Mouse (Mus musculus): ENCODE measurements at regions not wholly inside any gene's neighbourhood (a gene's known extent, or its start where the extent isn't known, plus 50 kb on each side); places are given as distances from the start of the nearest gene placed in this dataset.
"Not testable (repeated sequence)": the region's sequence is repeated elsewhere in the genome, so short reads cannot be mapped to it uniquely, and the experiment has no call there.

DNA sequence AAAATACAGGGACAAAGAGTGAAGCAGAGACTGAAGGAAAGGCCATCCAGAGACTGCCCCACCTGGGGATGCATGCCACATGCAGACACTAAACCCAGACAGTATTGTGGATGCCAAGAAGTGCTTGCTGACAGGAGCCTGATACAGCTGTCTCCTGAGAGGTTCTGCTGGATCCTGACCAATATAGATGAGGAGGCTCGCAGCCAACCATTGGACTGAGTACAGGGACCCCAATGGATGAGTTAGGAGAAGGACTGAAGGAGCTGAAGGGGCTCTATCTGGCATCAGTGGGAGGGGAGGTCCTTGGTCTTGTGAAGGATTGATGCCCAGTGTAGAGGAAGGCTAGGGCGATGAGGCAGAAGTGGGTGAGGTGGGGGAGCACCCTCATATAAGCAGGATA is 514.4 kb downstream of the Gja1 start:
- DNase-seq (ENCODE audit: low spot score in 2 of 2) = not testable (repeated sequence)

DNA sequence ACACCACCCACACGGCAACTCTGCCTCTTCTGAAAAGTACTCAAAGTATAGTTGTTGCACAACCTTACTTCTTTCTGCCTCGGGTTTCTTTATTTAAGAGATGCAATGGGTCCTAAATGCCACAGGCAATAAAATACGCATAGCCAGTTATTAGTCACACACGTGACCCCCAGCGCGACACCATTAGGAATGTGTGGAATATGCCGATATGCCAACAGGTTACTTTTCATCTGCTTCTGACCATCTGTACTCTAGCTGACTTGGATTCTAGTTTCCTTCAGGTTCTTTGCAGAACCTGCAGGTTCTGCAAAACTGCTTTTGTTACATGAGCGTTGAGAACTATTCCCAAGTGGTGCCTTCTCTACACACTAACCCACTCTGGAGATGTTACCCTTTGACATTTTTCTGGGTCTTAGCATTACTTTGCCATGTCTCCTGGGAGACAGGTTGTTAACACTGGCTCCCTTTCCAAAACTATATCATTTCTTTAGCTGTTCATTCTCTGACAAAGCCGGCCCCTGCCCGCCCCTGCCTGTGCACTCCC is 515.6 kb downstream of the Gja1 start:
- no peak for DNase-seq (ENCODE audit: low spot score in 2 of 2)

DNA sequence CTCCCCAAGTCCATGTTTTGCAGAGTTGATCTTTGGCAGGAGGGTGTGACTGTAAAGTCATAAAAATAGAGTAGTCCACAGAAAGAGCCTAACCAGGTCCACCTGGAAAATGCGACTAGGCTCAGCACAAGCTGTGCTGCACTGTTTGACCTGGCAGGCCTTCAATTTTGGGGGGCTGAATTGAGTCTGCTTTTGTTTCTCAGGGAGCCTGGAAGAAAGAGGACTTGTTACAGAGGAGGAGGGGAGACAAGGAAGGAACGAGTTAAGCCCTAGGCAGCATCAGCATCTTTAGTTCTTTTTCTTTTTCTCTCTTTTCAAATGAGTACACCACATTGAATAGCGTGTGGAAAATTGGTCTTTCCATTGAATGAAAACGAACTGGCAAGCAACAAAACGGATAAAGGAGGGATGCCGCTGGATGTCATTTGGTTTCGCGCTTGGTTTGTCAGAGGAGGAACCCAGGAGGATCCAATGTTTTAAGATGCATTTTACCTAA is 516.1 kb downstream of the Gja1 start:
- DNase-seq (ENCODE audit: low spot score in 2 of 2) = no peak

DNA sequence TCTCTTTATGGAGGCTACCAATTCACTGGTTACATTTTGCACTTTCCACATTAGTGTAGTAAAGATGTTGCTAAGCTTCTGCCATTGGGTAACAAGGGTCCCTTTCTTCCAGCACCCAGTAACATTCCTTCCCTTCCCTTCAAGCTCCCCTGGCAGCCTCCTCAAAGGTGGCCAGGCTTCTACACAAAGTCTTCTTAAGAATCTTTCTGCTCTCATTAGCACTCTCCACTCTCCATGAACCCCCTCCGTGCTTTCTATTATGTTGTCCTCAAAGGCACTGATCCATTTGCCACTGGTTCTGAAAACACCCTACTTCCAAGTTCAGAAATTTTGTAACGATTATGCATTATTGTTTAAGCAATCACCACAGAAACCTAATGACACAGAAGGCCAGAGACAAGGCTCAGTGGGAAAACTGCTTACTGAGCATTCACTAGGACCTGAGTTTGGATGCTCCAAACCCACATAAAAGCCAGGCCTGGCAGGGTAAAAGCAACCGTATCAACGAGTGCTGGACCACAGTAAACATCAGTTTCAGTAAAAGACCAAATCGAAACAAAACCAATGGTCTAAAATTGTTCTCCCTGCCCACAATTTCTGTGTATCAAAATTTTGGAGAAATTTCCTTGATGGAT is 522.6 kb downstream of the Gja1 start:
- DNase-seq (ENCODE audit: low spot score in 2 of 2) = no peak

DNA sequence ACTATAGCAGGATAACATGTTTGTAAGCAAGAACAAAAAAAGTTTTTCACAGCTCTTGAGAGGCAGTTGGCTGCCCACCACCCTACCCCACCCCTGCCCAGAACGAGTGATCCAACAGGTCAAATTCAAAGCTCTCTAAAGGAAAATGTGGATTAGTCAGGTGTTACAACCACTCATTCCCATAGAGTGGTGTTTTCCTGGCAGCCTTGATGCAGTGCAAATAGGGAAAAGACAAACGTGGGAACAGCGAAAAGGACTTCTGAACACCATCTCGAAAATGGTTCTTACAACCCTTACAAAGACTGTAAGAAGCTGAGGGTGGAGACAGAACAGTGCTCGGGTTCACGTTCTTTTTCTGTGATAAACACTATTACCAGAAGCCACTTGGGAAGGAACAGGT is 523.8 kb downstream of the Gja1 start:
- no peak for DNase-seq (ENCODE audit: low spot score in 2 of 2)

DNA sequence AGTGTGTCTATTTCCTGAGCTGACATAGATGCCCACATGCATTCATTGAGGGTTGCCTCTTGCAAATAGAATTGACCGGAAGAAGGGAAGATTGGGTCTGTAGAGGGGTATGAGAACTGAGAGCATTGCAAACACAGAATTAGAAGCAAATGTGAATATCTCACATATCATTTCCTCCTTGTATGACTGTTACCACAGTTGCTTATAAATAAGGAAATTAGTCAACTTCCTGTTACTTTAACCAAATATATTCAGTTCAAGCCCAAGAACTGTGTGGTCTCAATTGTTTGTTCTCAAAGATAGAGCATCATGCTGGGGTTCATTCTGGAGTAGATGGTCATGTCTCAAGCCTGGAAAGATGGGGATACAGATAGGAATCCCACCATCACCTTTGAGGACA is 535.6 kb downstream of the Gja1 start:
- DNase-seq (ENCODE audit: low spot score in 2 of 2) = no peak

DNA sequence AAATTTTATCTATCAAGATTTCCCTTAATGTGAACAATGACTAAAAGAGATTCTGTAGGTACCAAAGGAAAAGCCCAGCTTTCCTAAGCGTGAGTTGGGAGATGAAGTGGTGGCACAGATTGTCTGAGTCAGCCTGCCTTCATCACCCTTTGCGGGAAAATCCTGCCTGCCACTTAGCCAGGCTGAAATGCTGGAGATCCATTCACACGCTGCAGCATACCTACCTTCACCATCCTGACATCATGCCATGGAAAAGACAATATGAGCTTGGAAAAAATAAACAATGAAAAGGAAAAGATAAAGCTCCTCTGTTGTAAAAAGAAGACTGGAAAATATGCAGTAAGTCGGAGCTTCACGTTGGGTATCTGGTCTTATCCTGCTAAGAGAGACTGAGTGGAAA is 537.0 kb downstream of the Gja1 start:
- no peak for DNase-seq (ENCODE audit: low spot score in 2 of 2)

DNA sequence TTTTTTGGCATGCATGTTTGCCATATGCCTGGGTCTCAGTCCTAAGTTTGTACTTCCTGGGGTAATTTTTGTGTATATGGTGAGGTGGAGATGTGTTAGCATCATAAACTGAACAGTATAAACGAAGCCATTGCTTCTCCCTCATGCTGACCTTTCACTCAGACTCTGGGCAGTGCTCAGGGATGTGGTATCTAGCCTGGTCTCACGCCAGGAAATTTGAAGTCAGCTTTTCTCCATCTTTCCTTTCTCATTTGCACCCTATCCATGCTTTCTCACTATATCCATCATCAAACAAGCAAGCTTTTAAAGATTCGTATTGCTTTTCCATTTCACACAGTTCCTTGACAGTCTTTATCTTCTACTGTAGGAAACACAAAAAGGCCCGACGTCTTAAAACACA is 541.3 kb downstream of the Gja1 start:
- no peak for DNase-seq (ENCODE audit: low spot score in 2 of 2)

DNA sequence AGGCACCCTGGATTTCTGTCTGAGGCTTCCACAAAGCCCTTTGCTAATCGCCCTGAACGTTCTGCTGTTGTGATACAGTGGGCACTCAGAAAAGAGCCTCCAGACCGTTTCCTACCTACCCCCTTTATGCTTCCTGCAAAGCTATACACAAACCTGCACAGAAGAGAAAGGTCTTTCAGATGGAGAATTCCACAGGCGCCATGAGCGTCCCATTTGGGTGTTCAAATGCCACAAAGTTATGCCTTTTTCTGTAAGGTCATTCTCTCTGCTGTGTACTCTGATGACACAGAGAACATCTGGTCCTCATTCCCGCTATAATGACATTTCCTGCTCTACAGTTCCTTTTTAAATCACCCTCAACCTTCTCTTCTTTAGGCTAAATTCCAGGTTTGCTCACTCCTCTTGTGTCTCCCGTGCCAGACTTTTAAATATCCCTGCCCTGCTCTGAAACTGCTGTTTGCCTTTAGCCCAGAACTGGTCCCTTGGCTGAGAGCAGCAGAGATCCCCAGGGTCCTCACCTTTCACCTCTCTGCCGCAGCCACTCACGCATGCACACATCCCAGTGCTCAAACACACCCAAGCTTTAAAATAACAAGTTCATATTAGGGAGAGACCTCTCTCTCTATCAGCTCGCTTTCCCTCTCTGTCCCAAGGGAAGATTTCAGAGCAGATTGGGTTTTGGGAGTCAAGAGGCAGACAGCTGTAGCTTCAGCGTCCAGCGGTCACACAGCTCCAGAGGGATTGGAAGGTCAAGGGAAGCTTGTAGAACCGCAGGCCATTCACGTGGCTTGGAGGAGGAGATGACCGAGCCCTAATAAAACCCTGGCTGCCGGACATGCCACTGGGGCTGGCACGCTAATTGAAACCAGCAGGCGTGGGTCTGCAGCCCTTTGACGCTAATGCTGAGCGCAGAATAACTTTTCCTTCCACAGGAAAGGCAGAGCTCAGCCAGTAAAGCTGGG is 543.9 kb downstream of the Gja1 start:
- DNase-seq (ENCODE audit: low spot score in 2 of 2) = no peak

DNA sequence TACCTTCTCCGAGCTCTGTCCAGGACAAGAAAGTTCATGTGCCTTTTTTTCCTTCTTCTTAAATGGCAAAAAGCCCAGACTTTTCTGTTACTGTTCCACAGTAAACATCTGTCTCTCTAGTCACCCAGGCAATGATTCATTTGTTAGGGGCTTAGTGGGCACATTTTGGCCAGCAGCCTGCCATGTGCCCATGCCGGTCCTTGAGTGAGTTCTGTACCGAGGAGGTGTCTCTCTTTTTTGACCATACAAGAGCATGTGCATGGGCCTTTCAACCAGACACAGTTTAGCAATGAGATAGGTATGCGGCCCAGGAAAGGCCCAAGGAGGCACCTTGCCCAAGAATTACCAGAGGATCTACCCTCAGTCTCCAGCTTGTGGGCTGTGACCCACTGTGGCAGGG is 551.0 kb upstream of the Hsf2 start:
- no peak for DNase-seq (ENCODE audit: low spot score in 2 of 2)

DNA sequence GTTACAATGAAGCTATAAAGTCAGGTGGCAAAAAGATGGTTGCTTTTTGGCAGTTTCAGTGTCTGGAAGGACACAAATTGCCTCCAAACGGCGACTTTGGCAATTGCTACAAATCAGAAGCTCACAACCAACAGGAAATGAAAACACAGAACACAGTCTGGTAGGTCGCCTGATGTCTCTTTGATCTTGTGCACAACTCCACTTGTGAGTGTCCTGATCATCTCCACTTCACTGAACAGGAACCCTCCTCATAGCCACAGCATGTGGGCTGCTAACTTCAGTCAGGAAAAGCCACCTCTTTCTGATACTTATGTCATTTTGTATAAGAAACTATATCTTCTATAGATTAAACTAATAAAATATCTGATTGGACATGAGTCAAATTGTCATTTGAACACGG is 544.2 kb upstream of the Hsf2 start:
- DNase-seq (ENCODE audit: low spot score in 2 of 2) = no peak

DNA sequence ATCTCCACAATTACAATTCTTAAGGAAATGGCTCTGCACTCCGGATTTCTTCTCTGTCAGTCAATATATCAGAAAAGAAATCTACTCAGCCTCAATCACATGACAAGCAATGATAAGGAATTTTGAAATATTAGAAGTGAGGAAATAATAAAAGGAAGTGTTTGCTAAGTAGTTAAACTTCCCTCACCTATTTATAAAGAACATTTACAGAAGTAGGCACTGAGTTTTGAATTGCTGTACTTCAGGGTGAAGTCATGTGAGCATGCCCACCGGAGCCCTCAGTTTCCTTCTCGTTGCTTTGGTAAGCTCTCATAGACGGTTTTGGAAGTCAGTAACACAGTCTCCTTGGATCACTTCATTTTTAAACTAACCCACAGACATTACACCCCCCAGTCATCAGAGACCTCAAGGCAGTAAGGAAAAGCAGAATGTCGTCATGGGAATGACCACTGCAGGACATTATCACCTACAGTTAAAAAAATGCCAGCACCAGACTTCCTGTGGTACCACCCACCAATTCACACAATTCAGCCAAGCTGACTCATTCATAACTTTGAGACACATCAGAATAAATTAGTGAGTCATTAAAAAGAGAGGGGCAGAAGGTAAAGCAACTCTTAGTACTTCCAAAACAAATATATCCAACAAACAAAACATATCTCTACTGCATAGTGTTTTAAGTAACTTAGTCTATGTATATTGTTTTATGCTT is 541.6 kb upstream of the Hsf2 start:
- DNase-seq (ENCODE audit: low spot score in 2 of 2) = peak in 1 of 2 experiments; percentile 1

DNA sequence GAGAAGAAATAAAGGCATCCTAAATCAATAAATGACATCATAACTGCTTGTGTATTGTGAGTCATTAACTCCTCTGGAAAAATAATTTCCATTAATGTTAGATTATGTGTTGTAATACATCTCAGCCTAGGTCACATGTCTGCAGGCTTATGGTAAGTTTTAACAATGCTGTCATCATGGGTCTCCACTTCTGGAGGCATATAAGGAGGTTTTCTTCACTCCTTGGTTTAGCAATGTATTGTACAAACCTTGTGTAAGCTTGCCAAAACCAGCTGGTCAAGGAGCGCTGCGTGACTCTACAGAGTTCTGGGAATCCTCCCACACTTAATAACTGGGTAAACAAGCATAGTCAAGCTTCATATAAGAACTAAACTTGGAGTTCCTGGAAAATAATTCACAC is 529.5 kb upstream of the Hsf2 start:
- DNase-seq (ENCODE audit: low spot score in 2 of 2) = no peak

DNA sequence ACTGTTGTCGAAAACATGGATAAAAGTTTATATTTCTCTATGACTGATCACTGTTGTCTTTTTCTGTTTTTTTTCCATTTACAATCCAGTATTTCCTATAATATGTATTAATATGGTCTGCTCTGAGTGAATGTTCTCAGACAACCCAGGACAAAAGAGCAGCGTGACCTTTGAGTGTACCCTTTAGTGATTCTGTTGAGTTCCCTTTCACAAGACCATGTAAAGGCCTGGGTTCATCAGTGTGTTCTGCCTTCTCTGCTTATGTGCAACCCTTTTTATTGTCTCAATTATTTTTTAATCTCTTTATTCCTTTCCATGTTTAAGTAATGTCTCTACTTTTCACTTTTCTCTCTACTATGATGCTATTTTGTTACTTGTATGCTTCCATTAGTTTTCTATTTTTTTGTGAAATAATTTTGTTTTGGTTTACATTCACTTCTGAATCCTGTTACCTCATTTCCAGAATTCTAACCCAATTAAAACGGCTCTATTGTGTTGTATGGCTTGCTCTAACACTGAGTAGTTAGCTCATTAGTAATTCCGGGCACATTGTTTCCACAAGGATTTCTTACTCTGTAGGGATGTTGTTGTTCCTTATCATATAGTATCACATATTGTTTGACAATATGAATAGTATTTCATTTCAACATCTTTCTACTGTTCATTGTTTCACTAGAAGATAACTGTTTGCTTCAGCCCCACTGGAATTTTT is 523.9 kb upstream of the Hsf2 start:
- no peak for DNase-seq (ENCODE audit: low spot score in 2 of 2)

DNA sequence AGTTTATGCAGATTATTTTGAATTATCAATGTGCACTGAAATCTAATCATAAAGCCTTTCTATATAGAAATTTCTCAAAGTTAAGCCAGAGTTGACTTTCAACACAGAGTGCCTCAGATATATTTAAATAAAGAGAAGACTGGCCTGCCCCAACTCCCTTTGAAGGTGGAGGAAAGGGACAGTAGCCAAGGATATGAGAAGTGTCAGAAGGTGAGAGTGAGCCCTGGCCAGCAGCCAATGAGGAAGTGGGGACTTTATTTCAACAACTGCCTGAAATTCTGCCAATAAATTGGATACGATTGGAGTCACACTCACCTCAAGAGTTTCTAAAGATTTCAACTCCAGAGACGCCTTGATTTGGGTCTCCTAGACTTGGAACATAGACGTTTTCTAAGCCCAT is 523.0 kb upstream of the Hsf2 start:
- no peak for DNase-seq (ENCODE audit: low spot score in 2 of 2)

DNA sequence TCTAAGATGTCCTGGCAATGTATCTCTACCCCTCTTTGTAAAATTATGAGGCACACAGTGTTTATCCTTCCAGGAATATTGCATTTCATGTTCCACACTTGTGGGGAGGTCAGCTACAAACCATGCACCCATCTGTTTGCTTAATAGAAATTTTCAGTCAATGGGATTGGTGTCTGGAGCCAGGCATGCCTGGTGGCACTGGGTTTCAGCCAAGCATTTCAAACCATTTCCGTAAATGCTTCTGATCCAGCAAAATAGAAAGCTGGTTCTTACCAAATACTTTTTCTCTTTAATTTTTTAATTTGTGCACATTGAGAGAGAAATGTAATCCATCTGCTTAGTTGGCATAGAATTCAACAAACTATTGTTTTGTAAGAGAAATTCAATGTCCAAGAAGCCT is 517.3 kb upstream of the Hsf2 start:
- DNase-seq (ENCODE audit: low spot score in 2 of 2) = no peak

DNA sequence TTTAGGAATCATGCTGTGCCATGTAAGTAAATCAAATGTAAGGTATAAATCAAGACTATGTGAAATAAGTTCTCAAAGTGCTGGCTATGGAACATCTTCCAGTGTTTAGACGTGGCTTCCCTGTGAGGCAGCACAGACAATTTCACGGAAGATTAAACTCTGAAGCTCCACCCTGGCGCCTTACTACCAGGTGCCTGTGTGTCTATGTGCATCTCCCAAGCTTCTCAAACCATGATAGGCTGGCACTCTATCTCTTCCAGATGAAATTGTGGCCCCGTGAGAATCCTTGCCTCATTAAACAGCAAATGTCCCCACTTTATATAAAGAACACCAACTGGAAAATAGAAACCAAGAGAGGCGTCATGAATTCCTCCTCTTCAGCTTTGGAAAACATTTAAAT is 511.4 kb upstream of the Hsf2 start:
- DNase-seq (ENCODE audit: low spot score in 2 of 2) = no peak

DNA sequence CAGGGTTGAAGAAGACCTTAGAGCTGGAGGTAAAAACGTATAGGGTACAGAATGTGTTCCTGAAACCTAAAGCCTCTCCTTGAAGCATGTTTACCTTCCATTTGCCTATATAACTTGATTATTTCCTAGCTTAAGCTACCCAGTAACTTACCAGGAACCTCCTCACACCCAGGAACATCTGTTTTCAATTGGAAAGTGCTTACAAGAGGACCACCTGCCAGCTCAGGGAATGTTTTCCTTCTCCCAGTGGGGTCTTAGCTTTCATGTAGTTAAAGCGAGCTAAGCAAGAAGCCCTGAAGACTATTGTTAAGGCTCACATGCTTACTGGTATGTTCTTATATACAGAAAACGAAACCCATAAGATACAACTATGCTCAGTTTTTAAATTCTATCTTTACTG is 506.6 kb upstream of the Hsf2 start:
- DNase-seq (ENCODE audit: low spot score in 2 of 2) = no peak

DNA sequence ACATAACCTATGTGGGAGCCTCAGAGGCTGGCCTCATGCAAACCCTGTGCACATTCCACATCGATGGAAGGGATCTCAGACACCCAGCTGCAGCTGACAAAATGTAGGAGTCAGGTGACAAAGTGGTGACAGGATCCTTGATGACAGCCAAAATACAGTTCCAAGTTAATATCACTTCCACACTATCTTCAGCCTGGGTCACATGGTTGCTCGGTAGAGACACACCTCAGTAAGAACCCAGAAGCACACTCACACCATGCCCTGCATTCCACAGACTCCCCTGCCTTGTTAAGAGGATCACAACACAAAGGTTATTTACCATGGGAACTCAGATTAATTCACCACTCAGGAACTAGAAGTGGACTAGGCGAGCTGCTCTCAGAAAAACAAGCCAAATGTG is 505.4 kb upstream of the Hsf2 start:
- no peak for DNase-seq (ENCODE audit: low spot score in 2 of 2)

DNA sequence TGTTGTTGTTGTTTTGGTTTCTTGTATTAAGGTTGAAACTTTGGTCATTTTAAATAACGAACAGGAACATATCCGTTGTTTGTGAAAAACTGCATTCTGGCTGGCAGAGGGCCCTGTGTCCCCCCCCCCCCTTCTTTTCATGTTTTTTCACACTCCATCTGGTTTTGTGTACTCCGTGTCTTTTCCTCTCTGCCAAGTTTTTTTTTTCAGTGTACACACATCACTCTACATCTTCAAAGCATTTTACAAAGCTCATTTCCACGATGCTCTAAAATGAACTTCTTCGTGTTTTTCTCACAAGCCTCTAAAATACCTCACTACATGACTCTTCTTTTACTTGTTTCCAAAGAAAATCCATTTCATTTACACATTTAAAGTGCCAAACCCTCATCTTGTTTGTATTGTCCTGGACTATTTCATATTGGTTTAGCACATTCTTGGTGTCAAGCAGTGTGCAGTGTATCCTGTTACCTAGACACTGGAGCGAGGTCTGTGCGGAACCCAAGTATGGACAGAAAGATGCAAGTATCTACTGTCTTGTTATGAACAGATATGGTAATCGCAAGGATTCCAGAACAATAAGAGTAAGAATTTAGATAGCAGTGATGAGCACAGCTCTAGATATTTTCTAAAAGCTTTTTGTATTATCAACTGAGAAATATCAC is 503.5 kb upstream of the Hsf2 start:
- DNase-seq (ENCODE audit: low spot score in 2 of 2) = no peak

DNA sequence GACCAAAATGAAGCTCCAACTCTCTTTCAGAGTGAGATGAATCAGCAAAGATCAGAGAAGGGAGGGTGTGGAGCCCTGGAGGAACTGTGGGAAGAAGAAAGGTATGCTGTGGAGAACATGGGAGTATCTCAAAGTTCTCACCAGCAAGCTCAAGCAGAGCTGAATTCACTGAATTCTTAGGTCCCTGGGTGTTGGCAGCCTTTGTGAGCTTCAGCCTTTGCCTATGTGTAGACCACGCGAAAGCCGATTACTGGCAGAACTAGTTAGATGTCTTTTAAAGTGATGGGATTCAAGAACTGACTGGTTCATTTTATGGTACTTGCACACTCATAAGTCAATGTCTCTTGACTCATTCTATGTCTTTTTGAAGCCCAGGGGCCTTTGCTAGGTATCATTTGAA is 491.2 kb upstream of the Hsf2 start:
- no peak for DNase-seq (ENCODE audit: low spot score in 2 of 2)

Data from natural killer cell, adult 2 months (primary cell).